Comparison of ENCODE assay signal across 8 mouse cellular contexts in the genomic region with DNA sequence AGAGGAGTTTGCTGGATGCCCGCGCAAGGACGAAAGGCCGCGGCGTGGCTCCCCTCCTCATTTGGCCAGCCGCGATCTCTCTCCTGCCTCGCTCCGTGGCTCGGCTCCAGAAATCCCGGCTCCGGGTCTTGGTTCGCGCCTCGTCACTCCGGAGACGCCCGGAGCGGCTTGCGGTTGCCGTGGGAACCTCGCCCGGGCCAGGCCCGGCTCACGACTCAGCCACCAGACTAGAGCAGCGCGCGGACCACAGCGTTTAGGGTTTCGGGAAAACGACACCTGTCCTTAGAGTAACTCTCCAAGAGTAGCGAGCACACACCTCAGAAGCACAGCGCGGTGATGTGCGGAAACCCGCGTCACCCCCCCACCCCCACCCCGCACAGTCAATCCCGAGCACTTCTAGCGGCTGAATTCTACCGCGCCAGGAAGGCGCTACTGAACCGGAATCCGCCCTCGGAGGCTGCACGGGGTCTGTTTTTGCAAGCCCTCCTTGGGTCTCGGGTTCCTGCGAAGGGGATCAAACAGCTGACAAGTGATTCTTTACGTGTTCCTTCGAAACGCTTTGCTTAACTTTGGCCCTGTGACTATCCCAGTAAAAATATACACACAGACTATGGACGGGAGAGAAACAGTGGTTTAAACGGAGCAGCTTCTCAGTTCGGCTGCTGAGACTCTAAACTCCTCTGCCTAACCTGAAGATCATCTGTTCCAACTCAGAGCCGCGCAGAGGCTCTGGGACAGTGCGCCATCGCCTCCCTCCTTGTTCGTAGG. TPM values are rescaled to one million over a fixed set of nuclear protein-coding genes. Genes with fewer than 3 reads are reported as not detected.
DNase-seq lines count a peak whose midpoint lies in the region; ATAC-seq and TF ChIP-seq lines count a peak whose summit lies in the region.

No protein-coding gene starts in this region.

- DNase-seq in cerebellum, adult 11 months: peak; percentile 55
- DNase-seq in forebrain, embryonic 14.5 days (ENCODE audit: low spot score): peak; percentile 93
- peak; percentile 63 for DNase-seq in heart, postnatal 0 days (ENCODE audit: low spot score)
- DNase-seq in kidney, postnatal 25 days: peak; percentile 85 to 93
- peak; percentile 69 to 81 for DNase-seq in urinary bladder, adult 18-20 months (ENCODE audit: low spot score in 2 of 2)

- H3K9ac ChIP-seq in ES-Bruce4 (ENCODE audit: low read depth, poor library complexity, severe bottlenecking): 0 out of 2 replicates have a peak overlapping the region, but pooled peaks have one; percentile 5
- peak overlapping the region; percentile 46 for H3K9ac ChIP-seq in forebrain, embryonic 14.5 days (ENCODE audit: low read length)
- no peak overlapping the region for H3K9ac ChIP-seq in heart, postnatal 0 days (replicated peaks; ENCODE audit: low read depth, low read length)
- H3K9ac ChIP-seq in liver, embryonic 16.5 days (ENCODE audit: low read depth, low read length): no peak overlapping the region
- peak overlapping the region; percentile 37; the same call in 1 of the 2 replicates for H3K9ac ChIP-seq in neural tube, embryonic 15.5 days (replicated peaks)

- no peaks in the 10 kb centered on the region for H3K9me3 ChIP-seq in ES-Bruce4 (replicated peaks; ENCODE audit: control insufficient read depth, insufficient read depth, low read length, poor library complexity, severe bottlenecking)
- no peaks in the 10 kb centered on the region for H3K9me3 ChIP-seq in forebrain, embryonic 14.5 days (replicated peaks; ENCODE audit: control insufficient read depth, low read length)
- H3K9me3 ChIP-seq in heart, postnatal 0 days (replicated peaks; ENCODE audit: control insufficient read depth, low read length): no peaks in the 10 kb centered on the region
- H3K9me3 ChIP-seq in liver, embryonic 16.5 days (replicated peaks; ENCODE audit: control insufficient read depth, low read length): no peaks in the 10 kb centered on the region
- H3K9me3 ChIP-seq in neural tube, embryonic 15.5 days (replicated peaks): no peaks in the 10 kb centered on the region

- no peak for TF ChIP-seq POLR2A in ES-Bruce4 (IDR thresholded peaks at IDR 0.05; ENCODE audit: insufficient read depth, low read length)

- TF ChIP-seq CTCF in ES-Bruce4 (IDR thresholded peaks at IDR 0.05; ENCODE audit: low read depth, low read length): no peak
- no peak for TF ChIP-seq CTCF in heart, postnatal 0 days (IDR thresholded peaks at IDR 0.05; ENCODE audit: low read depth)

- H3K4me1 ChIP-seq in ES-Bruce4 (ENCODE audit: control insufficient read depth, insufficient read depth, low read length): no peaks in the 10 kb centered on the region
- H3K4me1 ChIP-seq in forebrain, embryonic 14.5 days (ENCODE audit: control insufficient read depth, insufficient read depth, low read length): peaks cover 11% of the 10 kb centered on the region
- H3K4me1 ChIP-seq in heart, postnatal 0 days (ENCODE audit: control insufficient read depth, insufficient read depth): peaks cover 7% of the 10 kb centered on the region
- no peaks in the 10 kb centered on the region; the same call in 1 of the 2 replicates for H3K4me1 ChIP-seq in liver, embryonic 16.5 days (ENCODE audit: control insufficient read depth, low read depth, low read length)
- H3K4me1 ChIP-seq in neural tube, embryonic 15.5 days: peaks cover 25% of the 10 kb centered on the region

- H3K27ac ChIP-seq in ES-Bruce4 (ENCODE audit: insufficient read depth, low read length): no peak overlapping the region
- H3K27ac ChIP-seq in forebrain, embryonic 14.5 days (ENCODE audit: low read depth, low read length): no peak overlapping the region
- no peak overlapping the region for H3K27ac ChIP-seq in heart, postnatal 0 days (ENCODE audit: low read depth)
- no peak overlapping the region for H3K27ac ChIP-seq in liver, embryonic 16.5 days (ENCODE audit: low read length)
- no peak overlapping the region for H3K27ac ChIP-seq in neural tube, embryonic 15.5 days (replicated peaks)

- ATAC-seq in forebrain, embryonic 14.5 days: peak; percentile 87
- ATAC-seq in heart, postnatal 0 days (ENCODE audit: insufficient read depth, low read depth): peak; percentile 70
- ATAC-seq in liver, embryonic 16.5 days (ENCODE audit: low read depth): peak; percentile 41; the same call in 1 of the 2 replicates
- ATAC-seq in neural tube, embryonic 15.5 days (ENCODE audit: low FRiP score): peak; percentile 87

- TF ChIP-seq EP300 in ES-Bruce4 (IDR thresholded peaks at IDR 0.05; ENCODE audit: insufficient read depth, low read depth, low read length): no peak
- no peak for TF ChIP-seq EP300 in heart, postnatal 0 days (IDR thresholded peaks at IDR 0.05; ENCODE audit: low read depth)

- WGBS in forebrain, embryonic 14.5 days: 1% methylated on average over 61 of the region's 61 CpGs
- WGBS in heart, postnatal 0 days: 5% methylated on average over 61 of the region's 61 CpGs
- WGBS in liver, embryonic 16.5 days (ENCODE audit: insufficient replicate concordance): 2% methylated on average over 61 of the region's 61 CpGs
- under 1% methylated on average over 60 of the region's 61 CpGs for WGBS in neural tube, embryonic 15.5 days

- peak overlapping the region; percentile 48 for H3K4me3 ChIP-seq in ES-Bruce4 (ENCODE audit: low read depth, low read length)
- H3K4me3 ChIP-seq in forebrain, embryonic 14.5 days (ENCODE audit: low read depth, low read length): peak overlapping the region; percentile 36
- peak overlapping the region; percentile 43 for H3K4me3 ChIP-seq in heart, postnatal 0 days (ENCODE audit: low read depth, low read length)
- peak overlapping the region; percentile 12 for H3K4me3 ChIP-seq in liver, embryonic 16.5 days (ENCODE audit: low read depth, low read length)
- H3K4me3 ChIP-seq in neural tube, embryonic 15.5 days (replicated peaks): peak overlapping the region; percentile 46

- H3K4me2 ChIP-seq in forebrain, embryonic 14.5 days (ENCODE audit: low read length): peak overlapping the region; percentile 71
- peak overlapping the region; percentile 79 for H3K4me2 ChIP-seq in heart, postnatal 0 days (ENCODE audit: low read depth, low read length)
- H3K4me2 ChIP-seq in liver, embryonic 16.5 days (ENCODE audit: low read depth, low read length): peak overlapping the region; percentile 33
- H3K4me2 ChIP-seq in neural tube, embryonic 15.5 days: peak overlapping the region; percentile 83

- no peaks in the 10 kb centered on the region for H3K27me3 ChIP-seq in ES-Bruce4 (ENCODE audit: control insufficient read depth, insufficient read depth, low read length, poor library complexity, severe bottlenecking)
- H3K27me3 ChIP-seq in forebrain, embryonic 14.5 days (replicated peaks; ENCODE audit: control insufficient read depth, insufficient read depth, low read length): peaks cover 70% of the 10 kb centered on the region
- H3K27me3 ChIP-seq in heart, postnatal 0 days (ENCODE audit: control insufficient read depth, insufficient read depth, low read length): peaks cover 53% of the 10 kb centered on the region
- H3K27me3 ChIP-seq in liver, embryonic 16.5 days (ENCODE audit: control insufficient read depth, insufficient read depth, low read depth, low read length): peaks cover 83% of the 10 kb centered on the region
- peaks cover 83% of the 10 kb centered on the region for H3K27me3 ChIP-seq in neural tube, embryonic 15.5 days (replicated peaks)

- H3K36me3 ChIP-seq in ES-Bruce4 (ENCODE audit: control insufficient read depth, insufficient read depth, low read length, poor library complexity, severe bottlenecking): no peaks in the 10 kb centered on the region
- no peaks in the 10 kb centered on the region for H3K36me3 ChIP-seq in forebrain, embryonic 14.5 days (ENCODE audit: control insufficient read depth, insufficient read depth, low read length)
- H3K36me3 ChIP-seq in heart, postnatal 0 days (replicated peaks; ENCODE audit: control insufficient read depth, insufficient read depth, low read length): no peaks in the 10 kb centered on the region
- H3K36me3 ChIP-seq in liver, embryonic 16.5 days (ENCODE audit: control insufficient read depth, insufficient read depth): no peaks in the 10 kb centered on the region
- no peaks in the 10 kb centered on the region for H3K36me3 ChIP-seq in neural tube, embryonic 15.5 days

RNA-seq across cellular contexts. Expression of gene Kdelr3, which starts 4.5 kb away (rescaled TPM):
- 41.4 and 43.9 TPM in 2 replicates for polyA plus RNA-seq in ES-Bruce4 (2011; ENCODE audit: insufficient read depth, insufficient read length, low read depth, missing spikeins)
- polyA plus RNA-seq in forebrain, embryonic 14.5 days (2014; fragmentation: Nextera tagmentation; extraction: Ambion mirVana): 6.8 and 8.4 TPM in 2 replicates
- 51.4 and 54.0 TPM in 2 replicates for total RNA-seq in heart, postnatal 0 days (2014; rRNA removed; ENCODE audit: low replicate concordance)
- polyA plus RNA-seq in heart, postnatal 0 days (2015; fragmentation: Nextera tagmentation; extraction: Ambion mirVana): 48.3 and 50.1 TPM in 2 replicates
- 5.0 and 5.2 TPM in 2 replicates for polyA plus RNA-seq in liver, embryonic 16.5 days (2015; fragmentation: Nextera tagmentation; extraction: Ambion mirVana)
- 18.5 and 23.9 TPM in 2 replicates for polyA plus RNA-seq in neural tube, embryonic 15.5 days (2015; fragmentation: Nextera tagmentation; extraction: Ambion mirVana)

RNA-seq across cellular contexts. Expression of gene Kcnj4, which starts 6.7 kb away (rescaled TPM):
- polyA plus RNA-seq in ES-Bruce4 (2011; ENCODE audit: insufficient read depth, insufficient read length, low read depth, missing spikeins): 4.5 TPM in 2 replicates
- polyA plus RNA-seq in forebrain, embryonic 14.5 days (2014; fragmentation: Nextera tagmentation; extraction: Ambion mirVana): 0.18 TPM in 1 of 2 replicates, not detected in the other
- 3.6 and 7.7 TPM in 2 replicates for total RNA-seq in heart, postnatal 0 days (2014; rRNA removed; ENCODE audit: low replicate concordance)
- polyA plus RNA-seq in heart, postnatal 0 days (2015; fragmentation: Nextera tagmentation; extraction: Ambion mirVana): 0.10 and 0.12 TPM in 2 replicates
- polyA plus RNA-seq in liver, embryonic 16.5 days (2015; fragmentation: Nextera tagmentation; extraction: Ambion mirVana): not detected in 2 replicates
- polyA plus RNA-seq in neural tube, embryonic 15.5 days (2015; fragmentation: Nextera tagmentation; extraction: Ambion mirVana): not detected in 2 replicates

RNA-seq across cellular contexts. Expression of gene Ddx17, which starts 34.8 kb away (rescaled TPM):
- 375 and 392 TPM in 2 replicates for polyA plus RNA-seq in ES-Bruce4 (2011; ENCODE audit: insufficient read depth, insufficient read length, low read depth, missing spikeins)
- 88.7 and 97.1 TPM in 2 replicates for polyA plus RNA-seq in forebrain, embryonic 14.5 days (2014; fragmentation: Nextera tagmentation; extraction: Ambion mirVana)
- total RNA-seq in heart, postnatal 0 days (2014; rRNA removed; ENCODE audit: low replicate concordance): 163 and 223 TPM in 2 replicates
- polyA plus RNA-seq in heart, postnatal 0 days (2015; fragmentation: Nextera tagmentation; extraction: Ambion mirVana): 13.7 and 14.9 TPM in 2 replicates
- polyA plus RNA-seq in liver, embryonic 16.5 days (2015; fragmentation: Nextera tagmentation; extraction: Ambion mirVana): 11.3 TPM in 2 replicates
- polyA plus RNA-seq in neural tube, embryonic 15.5 days (2015; fragmentation: Nextera tagmentation; extraction: Ambion mirVana): 47.9 and 49.6 TPM in 2 replicates

RNA-seq across cellular contexts. Expression of gene Csnk1e, which starts 56.4 kb away (rescaled TPM):
- 113 and 116 TPM in 2 replicates for polyA plus RNA-seq in ES-Bruce4 (2011; ENCODE audit: insufficient read depth, insufficient read length, low read depth, missing spikeins)
- polyA plus RNA-seq in forebrain, embryonic 14.5 days (2014; fragmentation: Nextera tagmentation; extraction: Ambion mirVana): 114 and 158 TPM in 2 replicates
- 167 and 193 TPM in 2 replicates for total RNA-seq in heart, postnatal 0 days (2014; rRNA removed; ENCODE audit: low replicate concordance)
- polyA plus RNA-seq in heart, postnatal 0 days (2015; fragmentation: Nextera tagmentation; extraction: Ambion mirVana): 55.5 and 61.5 TPM in 2 replicates
- 4.2 and 4.8 TPM in 2 replicates for polyA plus RNA-seq in liver, embryonic 16.5 days (2015; fragmentation: Nextera tagmentation; extraction: Ambion mirVana)
- polyA plus RNA-seq in neural tube, embryonic 15.5 days (2015; fragmentation: Nextera tagmentation; extraction: Ambion mirVana): 178 and 216 TPM in 2 replicates

Comparison
In these comparisons a context has a peak if more than half of its experiments do, and no peak if none do; other contexts are left out.
1. H3K9ac ChIP-seq: peak in ES-Bruce4 (single experiment), forebrain, embryonic 14.5 days (single experiment) and neural tube, embryonic 15.5 days (single experiment); none in heart, postnatal 0 days (single experiment) and liver, embryonic 16.5 days (single experiment).
2. H3K4me2 ChIP-seq: peak in every context shown above with its lines; median percentile 83 in neural tube, embryonic 15.5 days; 79 in heart, postnatal 0 days; 71 in forebrain, embryonic 14.5 days; 33 in liver, embryonic 16.5 days.
3. Peak in every context shown above with its lines, with median percentiles within 50 percentile points of each other: H3K4me3 ChIP-seq, DNase-seq and ATAC-seq.